19 mouse cellular contexts compared by ENCODE assay signal in genomic region chr6:119782416-119782815, GRCm38 (mm10).
DNase-seq lines count a peak whose midpoint lies in the region; ATAC-seq lines count a peak whose summit lies in the region.
"Had no signal": no experiment of that assay in that cellular context is flagged by ENCODE, and none has a peak within 500 bp of the region (broad histone marks: within the 10 kb centered on the region; RNA-seq: fewer than 3 reads in every experiment).

No protein-coding gene starts in this region.

- H3K4me3 ChIP-seq in embryonic facial prominence, embryonic 14.5 days (ENCODE audit: low read depth, low read length) = no peak overlapping the region
- H3K4me3 ChIP-seq in embryonic facial prominence, embryonic 10.5 days = no peak overlapping the region
- H3K4me3 ChIP-seq: forebrain, embryonic 13.5 days; hindbrain, embryonic 12.5 days had no signal

- no peaks in the 10 kb centered on the region for H3K9me3 ChIP-seq in embryonic facial prominence, embryonic 14.5 days (ENCODE audit: control insufficient read depth, low read length)
- no peaks in the 10 kb centered on the region for H3K9me3 ChIP-seq in embryonic facial prominence, embryonic 10.5 days
- H3K9me3 ChIP-seq: forebrain, embryonic 13.5 days; hindbrain, embryonic 12.5 days had no signal

- peaks cover 11% of the 10 kb centered on the region for H3K36me3 ChIP-seq in embryonic facial prominence, embryonic 14.5 days (ENCODE audit: control insufficient read depth, insufficient read depth, low read length)
- H3K36me3 ChIP-seq in embryonic facial prominence, embryonic 10.5 days (replicated peaks) = peaks cover 9% of the 10 kb centered on the region

- no peak overlapping the region for H3K9ac ChIP-seq in embryonic facial prominence, embryonic 14.5 days (ENCODE audit: low read depth, low read length)
- H3K9ac ChIP-seq: forebrain, embryonic 13.5 days; forebrain, postnatal 0 days; hindbrain, embryonic 12.5 days had no signal

- H3K4me2 ChIP-seq in embryonic facial prominence, embryonic 14.5 days (ENCODE audit: low read depth, low read length) = no peak overlapping the region
- H3K4me2 ChIP-seq: forebrain, embryonic 13.5 days; hindbrain, embryonic 12.5 days had no signal

- 97% methylated on average over 2 of the region's 2 CpGs for WGBS in embryonic facial prominence, embryonic 14.5 days
- 96% methylated on average over 2 of the region's 2 CpGs for WGBS in embryonic facial prominence, embryonic 10.5 days
- 93% methylated on average over 2 of the region's 2 CpGs for WGBS in large intestine, adult 2 months

- no peaks in the 10 kb centered on the region for H3K4me1 ChIP-seq in embryonic facial prominence, embryonic 14.5 days (ENCODE audit: control insufficient read depth, insufficient read depth, low read length)
- no peaks in the 10 kb centered on the region for H3K4me1 ChIP-seq in embryonic facial prominence, embryonic 10.5 days
- H3K4me1 ChIP-seq: forebrain, embryonic 13.5 days; hindbrain, embryonic 12.5 days had no signal

- peak; percentile 5 for DNase-seq in embryonic facial prominence, embryonic 14.5 days (ENCODE audit: low spot score)
- no peak for DNase-seq in embryonic facial prominence, embryonic 10.5 days (ENCODE audit: low spot score)
- peak; percentile 5 for DNase-seq in urinary bladder, postnatal 25 days (ENCODE audit: low spot score)
- no peak for DNase-seq in urinary bladder, adult 2 months (ENCODE audit: low spot score)
- DNase-seq in large intestine, adult 2 months (ENCODE audit: low read depth, low spot score) = peak; percentile 4
- DNase-seq in thymus, adult 18-20 months = no peak
- DNase-seq: adrenal gland, adult 2 months; adrenal gland, postnatal 25 days; cerebellum, adult 2 months; cerebellum, postnatal 10 days; forebrain, postnatal 0 days; gastrocnemius, postnatal 14 days; heart, postnatal 10 days; heart, postnatal 4 days had no signal

- H3K27me3 ChIP-seq in embryonic facial prominence, embryonic 14.5 days (replicated peaks; ENCODE audit: control insufficient read depth, insufficient read depth, low read length) = no peaks in the 10 kb centered on the region
- H3K27me3 ChIP-seq in embryonic facial prominence, embryonic 10.5 days (replicated peaks; ENCODE audit: low read depth, poor library complexity, severe bottlenecking) = no peaks in the 10 kb centered on the region
- H3K27me3 ChIP-seq: CH12.LX; forebrain, embryonic 13.5 days; hindbrain, embryonic 12.5 days had no signal

- no peak overlapping the region for H3K27ac ChIP-seq in embryonic facial prominence, embryonic 14.5 days (replicated peaks; ENCODE audit: low read depth, low read length)
- H3K27ac ChIP-seq in embryonic facial prominence, embryonic 10.5 days (replicated peaks) = no peak overlapping the region
- H3K27ac ChIP-seq: forebrain, embryonic 13.5 days; hindbrain, embryonic 12.5 days; hindbrain, postnatal 0 days had no signal

- no peak for ATAC-seq in embryonic facial prominence, embryonic 14.5 days (ENCODE audit: low read depth)
- ATAC-seq in inflammation-experienced regulatory T-cells, adult 6 months = no peak
- ATAC-seq: forebrain, embryonic 13.5 days; forebrain, postnatal 0 days; hindbrain, postnatal 0 days had no signal

Comparison
In these comparisons a context has a peak if more than half of its experiments do, and no peak if none do; other contexts are left out.
1. DNase-seq: peak in embryonic facial prominence, embryonic 14.5 days (single experiment), urinary bladder, postnatal 25 days (single experiment) and large intestine, adult 2 months (single experiment); none in embryonic facial prominence, embryonic 10.5 days (single experiment), urinary bladder, adult 2 months (single experiment) and thymus, adult 18-20 months (0 of 2).